Mouse (Mus musculus) adrenal gland, postnatal 4 days (tissue): ENCODE measurements around the gene Gm20521. TPM values are rescaled to one million over a fixed set of nuclear protein-coding genes. Genes with fewer than 3 reads are reported as not detected.

Source experiments
- DNase-seq, 2 experiments: peaks; one replicate each; pipeline ENCODE4 v3.0.0; 2021 to 2022; ENCODE audit warnings: low spot score in 2 of 2, mixed read lengths in 2 of 2
- total RNA-seq, 2 experiments: library from RNA; stranded (reverse); gene quantifications; 2 replicates each; pipeline ENCODE4 v1.2.3; 2021

The Gm20521 gene
- total RNA-seq, 2 experiments from 2014 or later: 5.5 to 13.0 TPM

GRCm38 (mm10) chr14:54892200-54892599, 9.0 kb downstream of the Gm20521 start, which contains the start of gene Pabpn1:
TSS of gene Pabpn1 (plus strand) at chr14:54892500.
- no peak for DNase-seq

GRCm38 (mm10) chr14:54893651-54894181, 10.5 kb downstream of the Gm20521 start:
- peak; percentile 89 to 92 for DNase-seq

GRCm38 (mm10) chr14:54894296-54895151, 11.3 kb downstream of the Gm20521 start:
- DNase-seq: peak in 1 of 2 experiments; percentile 58

GRCm38 (mm10) chr14:54897445-54897844, 14.2 kb downstream of the Gm20521 start:
- no peak for DNase-seq

- peak in 1 of 2 experiments; percentile 47 for DNase-seq
Measured at GRCm38 (mm10) chr14:54900383-54900782, 17.1 kb downstream of the Gm20521 start.

GRCm38 (mm10) chr14:54903641-54904040, 20.4 kb downstream of the Gm20521 start:
- DNase-seq: no peak

GRCm38 (mm10) chr14:54908682-54909081, 25.4 kb downstream of the Gm20521 start:
- DNase-seq: no peak

GRCm38 (mm10) chr14:54912109-54912850, 29.0 kb downstream of the Gm20521 start:
- DNase-seq: no peak

- DNase-seq: peak in 1 of 2 experiments; percentile 46
Measured at GRCm38 (mm10) chr14:54912886-54913285, 29.6 kb downstream of the Gm20521 start, which contains the start of gene Slc22a17. TSS of gene Slc22a17 (minus strand) at chr14:54913132.

- no peak for DNase-seq
Measured at GRCm38 (mm10) chr14:54913343-54913742, 30.1 kb downstream of the Gm20521 start.

- DNase-seq: no peak
Measured at GRCm38 (mm10) chr14:54920076-54920685, 36.9 kb downstream of the Gm20521 start.

GRCm38 (mm10) chr14:54924641-54925348, 41.6 kb downstream of the Gm20521 start:
- DNase-seq: no peak

- peak in 1 of 2 experiments; percentile 15 for DNase-seq
Measured at GRCm38 (mm10) chr14:54925349-54926342, 42.4 kb downstream of the Gm20521 start, which contains the start of gene Efs. TSS of gene Efs (minus strand) at chr14:54926126.

GRCm38 (mm10) chr14:54926401-54927158, 43.3 kb downstream of the Gm20521 start:
- DNase-seq: no peak

- DNase-seq: no peak
Measured at GRCm38 (mm10) chr14:54927296-54927695, 44.1 kb downstream of the Gm20521 start.

GRCm38 (mm10) chr14:54929801-54930200, 46.6 kb downstream of the Gm20521 start:
- no peak for DNase-seq

GRCm38 (mm10) chr14:54930431-54930830, 47.2 kb downstream of the Gm20521 start:
- DNase-seq: no peak

- no peak for DNase-seq
Measured at GRCm38 (mm10) chr14:54932645-54933150, 49.5 kb downstream of the Gm20521 start, which contains the start of gene Il25. TSS of gene Il25 (plus strand) at chr14:54932695.
